Mouse (Mus musculus): ENCODE results near the gene Zfp791.
A peak's percentile ranks its signal among the peaks of the same experiment; 100 is the strongest.

- TF ChIP-seq POLR2A (IDR thresholded peaks at IDR 0.05; ENCODE audit: extremely low read depth, insufficient read depth, low read length) (peak; percentile 33; the same call in 1 of the 2 replicates), CTCF (IDR thresholded peaks at IDR 0.05; ENCODE audit: low read depth, low read length) (no peak)
Measured at GRCm38 (mm10) chr8:85059879-85060616, 62.8 kb downstream of the Zfp791 start, which contains the start of gene Fbxw9.

Data from liver, adult 2 months (tissue).